Mouse (Mus musculus) adrenal gland, adult 8-10 months (tissue): ENCODE results near the gene Grin2d. TPM values are rescaled to one million over a fixed set of nuclear protein-coding genes. Genes with fewer than 3 reads are reported as not detected.

Source experiments
- DNase-seq: peaks from one replicate; pipeline ENCODE4 v3.0.0; 2022
- total RNA-seq, 4 experiments: library from RNA; stranded (reverse); gene quantifications; 2 replicates each; pipeline ENCODE4 v1.2.4; 2022

The Grin2d gene
- total RNA-seq, 4 experiments from 2014 or later = 0.78 to 1.4 (median 1.2) TPM

DNA sequence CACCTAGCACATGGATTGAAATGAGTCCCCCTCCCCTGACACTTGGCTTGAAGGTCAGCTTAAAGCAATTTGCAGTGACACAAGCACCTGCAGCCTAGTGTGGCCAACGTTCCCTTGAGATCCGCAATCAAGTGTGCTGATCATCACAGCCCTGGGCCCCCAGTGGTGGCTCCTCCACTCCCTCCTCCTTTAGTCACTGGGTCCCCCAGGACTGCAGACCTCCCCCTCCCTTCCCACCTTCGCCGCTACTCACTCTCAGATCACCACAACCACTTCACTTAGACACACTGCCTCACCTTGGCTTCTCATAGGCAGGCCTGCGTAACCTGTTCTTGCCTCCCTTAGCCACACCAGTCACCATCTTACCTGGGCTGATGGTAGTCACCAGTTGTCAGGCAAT is 72.2 kb downstream of the Grin2d start:
- DNase-seq = no peak

DNA sequence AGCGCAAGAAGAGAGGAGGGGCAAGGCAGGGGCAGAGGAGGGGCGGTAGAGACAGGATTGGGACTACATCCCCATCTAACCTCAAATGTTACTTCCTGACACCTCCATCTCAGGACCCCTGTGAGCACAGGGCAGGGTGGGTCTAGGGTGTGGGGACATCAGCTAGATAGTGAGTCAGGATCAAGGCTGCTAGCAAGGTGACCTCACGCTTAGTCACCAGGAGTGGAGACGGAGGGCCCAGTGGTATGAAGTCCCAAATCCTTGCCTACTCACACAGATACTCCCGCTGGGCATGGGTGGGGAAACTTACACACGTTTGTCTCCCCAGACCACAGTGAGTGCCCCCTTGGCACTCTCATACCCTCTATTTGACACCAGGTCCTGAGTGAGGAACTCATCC is 75.6 kb downstream of the Grin2d start:
- DNase-seq = no peak

DNA sequence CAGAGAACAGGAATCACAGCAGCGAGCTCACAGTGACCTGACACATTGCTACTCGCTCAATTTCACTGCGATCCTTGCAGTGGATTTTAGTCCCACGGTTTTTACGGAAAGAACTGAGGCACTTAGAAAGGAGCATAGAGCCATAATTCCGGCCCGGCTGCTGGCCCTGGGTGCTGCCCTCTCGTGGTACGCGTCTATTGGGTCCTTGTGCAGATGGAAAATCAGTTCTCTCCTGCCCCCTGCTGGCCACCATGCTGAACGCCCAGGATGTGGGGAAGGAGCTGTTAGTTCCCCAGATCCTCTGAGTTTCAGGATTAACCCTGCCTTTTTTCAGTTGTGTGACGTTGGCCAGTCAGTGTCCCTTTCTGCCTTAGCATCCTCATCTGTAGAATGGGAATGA is 76.8 kb downstream of the Grin2d start:
- peak; percentile 83 for DNase-seq

DNA sequence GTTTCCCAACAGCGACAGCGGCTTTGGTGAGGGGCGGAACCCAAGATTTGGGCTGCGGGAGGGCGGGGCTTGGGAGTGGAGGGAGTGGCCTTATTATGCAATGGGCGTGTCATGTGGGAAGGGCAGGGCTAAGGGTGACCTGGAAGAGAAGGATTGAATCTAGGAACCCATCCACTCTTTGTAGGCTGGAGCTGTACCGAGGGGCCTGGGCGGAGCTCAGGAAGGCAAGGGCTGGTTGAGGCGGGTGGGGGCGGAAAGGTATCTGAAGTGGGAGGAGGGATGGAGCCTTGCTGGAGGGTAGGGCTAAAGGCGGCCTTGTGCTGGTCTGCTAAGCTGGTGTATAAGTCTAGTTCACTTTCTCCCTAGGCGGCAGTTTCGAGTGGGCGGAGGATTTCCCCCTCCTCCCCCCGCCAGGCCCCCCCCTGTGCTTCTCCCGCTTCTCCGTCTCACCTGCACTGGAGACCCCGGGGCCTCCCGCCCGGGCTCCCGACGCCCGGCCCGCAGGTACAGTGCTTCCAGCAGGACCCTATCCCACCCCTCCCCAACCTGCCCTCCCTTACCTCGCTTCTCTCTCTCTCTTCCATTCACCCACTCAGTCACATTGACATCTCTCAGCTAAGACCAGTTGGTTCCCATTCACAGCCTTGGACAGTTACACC is 77.5 kb downstream of the Grin2d start:
- no peak for DNase-seq

DNA sequence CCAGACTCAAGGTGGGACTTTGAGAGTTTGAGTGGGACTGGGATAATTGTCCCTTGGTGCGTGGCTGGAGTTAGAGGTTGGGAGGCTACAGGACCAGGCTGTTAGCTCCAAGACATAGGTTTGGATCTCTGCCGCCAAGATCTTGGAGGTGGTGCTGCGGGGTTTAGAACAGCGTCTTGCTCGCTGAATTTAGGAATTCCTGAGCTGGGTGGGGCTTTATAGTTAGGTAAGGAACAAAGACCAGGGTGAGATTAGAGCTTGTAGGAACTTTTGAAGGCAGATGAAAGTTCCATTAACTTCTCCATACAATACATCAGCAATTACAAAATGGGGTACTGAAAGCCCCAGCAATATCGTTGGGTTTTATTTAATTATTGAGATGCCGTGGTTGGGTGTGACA is 78.2 kb downstream of the Grin2d start:
- DNase-seq = no peak

DNA sequence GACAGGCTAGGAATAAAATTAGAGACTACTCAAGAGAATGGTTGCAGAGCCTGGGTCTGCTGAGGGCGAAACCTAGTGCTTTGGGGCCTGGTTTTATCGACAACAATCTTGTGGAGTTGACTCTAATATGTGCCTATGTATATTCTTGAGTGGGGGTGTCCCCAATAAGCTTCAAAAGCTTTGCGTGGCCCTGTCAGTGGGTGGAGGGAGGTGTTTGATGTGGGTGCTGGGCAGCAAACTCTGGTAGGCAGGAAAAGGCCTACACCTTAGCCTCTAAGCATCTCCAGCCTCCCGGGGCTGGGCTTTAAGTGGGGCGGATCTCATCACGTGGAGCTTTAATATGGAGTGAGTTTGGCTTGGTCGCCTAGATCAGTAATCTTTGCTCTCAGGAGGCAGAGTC is 79.2 kb downstream of the Grin2d start:
- no peak for DNase-seq

DNA sequence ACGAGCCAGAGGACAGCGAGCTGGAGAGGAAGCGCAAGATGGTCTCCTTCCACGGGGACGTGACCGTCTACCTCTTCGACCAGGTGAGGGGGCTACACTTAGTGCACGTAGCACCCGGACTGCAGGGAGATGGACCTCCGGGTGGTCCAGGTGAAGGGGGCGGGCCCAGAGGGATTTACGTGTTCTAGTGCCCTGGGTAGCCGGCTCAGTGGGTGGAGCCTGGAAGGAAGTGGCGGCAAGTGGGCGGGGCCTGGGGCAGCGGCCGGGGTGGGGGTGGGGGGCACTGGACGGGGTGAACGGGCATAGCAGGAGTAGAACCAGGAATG is 79.7 kb downstream of the Grin2d start:
- no peak for DNase-seq

DNA sequence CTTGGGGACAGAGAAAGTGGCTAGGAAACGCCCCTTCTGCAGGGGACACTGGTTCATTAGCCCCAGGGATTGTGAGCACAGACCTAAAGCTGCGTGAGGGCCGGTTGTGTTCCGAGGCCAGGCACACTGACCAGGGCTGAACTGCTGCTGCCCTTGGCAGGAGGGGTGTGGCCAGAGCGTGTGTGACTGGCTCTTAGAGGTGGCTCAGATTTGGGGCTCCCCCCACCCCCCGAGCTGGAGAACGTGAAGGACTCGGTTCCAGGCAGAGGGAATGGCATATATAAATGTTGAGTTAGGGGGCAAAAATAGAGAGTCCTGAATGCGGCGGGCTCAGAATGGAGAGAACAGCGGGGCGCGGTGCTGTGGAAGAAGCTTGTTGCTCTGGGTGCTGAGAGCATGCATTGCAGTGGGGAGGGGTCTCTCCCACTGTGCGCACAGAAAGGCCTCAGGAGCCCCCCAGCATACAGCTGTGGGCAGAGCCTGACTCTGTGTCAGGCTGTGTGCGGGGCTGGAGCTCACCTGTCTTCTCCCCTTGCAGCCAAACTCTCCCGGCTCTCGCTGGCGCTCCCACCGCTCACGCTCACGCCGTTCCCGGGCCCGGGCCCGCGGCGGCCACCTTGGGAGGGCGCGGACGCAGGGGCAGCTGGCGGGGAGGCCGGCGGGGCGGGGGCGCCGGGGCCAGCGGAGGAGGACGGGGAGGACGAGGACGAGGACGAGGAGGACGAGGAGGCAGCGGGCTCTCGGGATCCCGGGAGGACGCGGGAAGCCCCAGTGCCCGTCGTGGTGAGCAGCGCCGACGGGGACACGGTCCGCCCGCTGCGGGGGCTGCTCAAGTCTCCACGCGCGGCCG is 80.3 kb downstream of the Grin2d start:
- DNase-seq = no peak

DNA sequence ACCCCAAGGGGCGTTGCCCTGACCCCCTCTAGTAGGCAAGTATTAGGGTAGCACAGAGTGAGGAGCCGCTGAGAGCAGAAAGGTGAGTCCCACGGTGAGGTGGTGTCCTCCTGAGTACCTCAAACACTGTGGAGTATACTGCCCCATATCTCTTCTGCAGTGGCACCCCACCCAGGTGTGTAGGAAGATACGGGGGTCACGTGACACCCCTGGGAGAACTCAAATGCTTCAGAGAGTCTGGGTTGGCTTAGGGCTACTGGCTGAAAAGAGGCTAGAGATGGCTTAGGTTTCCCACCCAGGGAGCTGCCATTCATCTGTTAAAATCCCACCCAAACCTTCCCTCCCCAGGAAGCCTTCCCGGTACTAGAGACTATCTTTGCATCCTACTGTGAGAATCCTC is 81.2 kb downstream of the Grin2d start:
- DNase-seq = no peak

DNA sequence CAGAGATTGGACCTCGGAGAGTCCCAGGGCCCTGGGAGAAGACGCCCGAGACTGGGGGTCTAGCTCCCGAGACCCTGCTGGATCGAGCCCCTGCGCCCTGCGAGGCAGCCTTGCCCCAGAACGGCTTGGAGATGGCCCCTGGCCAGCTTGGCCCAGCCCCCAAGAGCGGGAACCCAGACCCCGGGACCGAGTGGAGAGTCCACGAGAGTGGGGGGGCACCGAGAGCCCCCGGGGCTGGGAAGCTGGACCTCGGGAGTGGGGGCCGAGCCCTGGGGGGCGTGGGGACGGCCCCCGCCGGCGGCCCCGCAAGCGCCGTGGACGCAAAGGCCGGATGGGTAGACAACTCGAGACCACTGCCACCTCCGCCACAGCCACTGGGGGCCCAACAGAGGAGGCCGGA is 83.2 kb downstream of the Grin2d start:
- DNase-seq = no peak

DNA sequence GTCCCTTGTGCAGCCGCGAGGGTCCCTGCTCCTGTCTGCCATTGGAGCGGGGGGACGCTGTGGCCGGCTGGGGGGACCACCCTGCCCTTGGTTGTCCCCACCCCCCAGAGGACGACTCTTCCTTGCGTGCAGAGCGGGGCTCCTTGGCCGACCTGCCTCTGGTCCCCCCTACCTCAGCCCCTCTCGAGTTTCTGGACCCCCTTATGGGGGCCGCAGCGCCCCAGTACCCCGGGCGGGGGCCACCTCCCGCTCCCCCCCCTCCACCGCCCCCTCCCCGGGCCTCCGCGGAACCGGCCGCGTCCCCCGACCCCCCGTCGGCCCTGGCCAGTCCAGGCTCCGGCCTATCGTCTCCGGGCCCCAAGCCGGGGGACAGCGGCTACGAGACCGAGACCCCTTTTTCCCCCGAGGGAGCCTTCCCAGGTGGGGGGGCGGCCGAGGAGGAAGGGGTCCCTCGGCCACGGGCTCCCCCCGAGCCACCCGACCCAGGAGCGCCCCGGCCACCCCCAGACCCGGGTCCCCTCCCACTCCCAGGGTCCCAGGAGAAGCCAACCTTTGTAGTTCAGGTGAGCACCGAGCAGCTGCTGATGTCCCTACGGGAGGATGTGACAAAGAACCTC is 84.1 kb downstream of the Grin2d start:
- DNase-seq = no peak

DNA sequence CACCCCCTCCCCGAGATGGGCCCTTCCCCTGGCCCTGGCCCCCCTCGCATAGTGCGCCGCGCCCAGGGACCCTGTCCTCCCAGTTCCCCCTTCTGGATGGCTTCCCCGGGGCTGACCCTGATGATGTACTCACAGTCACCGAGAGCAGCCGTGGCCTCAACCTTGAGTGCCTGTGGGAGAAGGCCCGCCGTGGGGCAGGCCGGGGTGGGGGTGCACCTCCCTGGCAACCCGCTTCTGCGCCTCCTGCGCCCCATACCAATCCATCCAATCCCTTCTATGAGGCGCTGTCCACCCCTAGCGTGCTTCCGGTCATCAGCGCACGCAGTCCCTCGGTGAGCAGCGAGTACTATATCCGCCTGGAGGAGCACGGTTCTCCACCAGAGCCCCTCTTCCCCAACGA is 84.9 kb downstream of the Grin2d start:
- no peak for DNase-seq

DNA sequence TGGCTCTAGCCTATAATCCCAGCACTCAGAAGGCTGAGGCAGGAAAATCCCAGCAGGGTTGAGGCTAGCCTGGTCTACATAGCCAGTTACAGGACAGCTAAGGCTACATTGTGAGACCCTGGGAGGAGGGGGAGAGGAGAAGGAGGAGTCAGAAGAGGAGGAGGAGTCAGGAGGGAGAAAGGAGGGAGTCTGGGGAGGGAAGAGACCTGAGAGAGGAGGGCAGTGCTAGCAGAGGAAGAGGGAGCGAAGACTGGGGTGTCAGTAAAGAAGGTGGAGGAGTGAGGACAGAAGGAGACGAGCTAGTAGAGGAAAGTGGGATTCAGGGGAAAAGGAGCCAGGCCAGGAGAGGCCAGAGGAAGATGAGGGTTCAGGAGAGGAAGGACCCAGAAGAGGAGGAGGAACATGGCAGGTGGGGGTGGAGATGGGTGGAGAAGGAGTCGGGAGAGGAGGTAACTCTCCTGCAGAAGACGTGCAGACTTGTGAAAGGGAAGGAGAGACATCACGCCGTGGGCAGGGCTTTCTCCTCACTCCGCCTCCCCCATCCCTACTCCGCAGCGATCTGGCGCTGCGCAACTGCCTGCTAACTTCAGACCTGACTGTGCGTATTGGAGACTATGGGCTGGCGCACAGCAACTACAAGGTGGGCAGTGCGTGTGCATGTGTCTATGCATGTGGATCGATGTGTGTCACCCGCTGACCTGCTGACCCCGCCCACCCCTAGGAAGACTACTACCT is 86.3 kb downstream of the Grin2d start:
- no peak for DNase-seq

DNA sequence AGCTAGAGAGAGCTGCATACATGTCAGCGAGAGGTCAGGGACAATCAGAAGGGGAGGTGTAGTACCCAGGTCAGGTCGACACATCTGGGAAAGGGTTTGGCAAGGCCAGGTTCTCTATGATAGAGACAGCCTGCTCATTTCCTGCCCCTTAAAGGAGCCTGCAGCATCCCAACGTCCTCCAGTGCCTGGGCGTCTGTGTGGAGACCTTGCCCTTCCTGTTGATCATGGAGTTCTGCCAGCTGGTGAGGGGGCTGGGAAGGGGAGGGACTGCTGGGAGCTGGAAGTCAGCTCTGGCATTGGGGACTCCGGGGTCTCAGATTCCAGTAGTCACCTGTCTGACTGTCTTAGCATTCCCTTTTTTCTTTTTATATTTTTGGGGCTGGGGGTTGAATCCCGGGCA is 87.5 kb downstream of the Grin2d start:
- DNase-seq = no peak

DNA sequence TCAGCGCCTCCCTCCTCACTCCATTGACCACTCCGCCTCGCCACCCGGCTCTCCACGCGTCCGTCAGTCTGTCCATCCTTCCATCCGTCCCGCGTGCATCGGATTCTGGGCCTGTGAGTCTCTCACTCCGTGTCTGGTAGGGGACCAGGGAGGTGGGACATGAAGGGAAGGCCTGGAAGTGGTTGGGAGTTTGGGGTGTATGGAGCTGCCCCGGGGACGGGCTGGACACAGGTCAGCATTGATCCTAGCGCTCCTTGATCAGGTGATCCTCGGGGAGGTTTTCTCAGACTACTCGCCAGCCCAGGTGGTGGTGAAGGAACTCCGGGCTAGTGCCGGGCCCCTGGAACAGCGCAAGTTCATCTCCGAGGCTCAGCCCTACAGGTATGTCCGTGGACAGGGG is 90.5 kb downstream of the Grin2d start:
- DNase-seq = no peak

DNA sequence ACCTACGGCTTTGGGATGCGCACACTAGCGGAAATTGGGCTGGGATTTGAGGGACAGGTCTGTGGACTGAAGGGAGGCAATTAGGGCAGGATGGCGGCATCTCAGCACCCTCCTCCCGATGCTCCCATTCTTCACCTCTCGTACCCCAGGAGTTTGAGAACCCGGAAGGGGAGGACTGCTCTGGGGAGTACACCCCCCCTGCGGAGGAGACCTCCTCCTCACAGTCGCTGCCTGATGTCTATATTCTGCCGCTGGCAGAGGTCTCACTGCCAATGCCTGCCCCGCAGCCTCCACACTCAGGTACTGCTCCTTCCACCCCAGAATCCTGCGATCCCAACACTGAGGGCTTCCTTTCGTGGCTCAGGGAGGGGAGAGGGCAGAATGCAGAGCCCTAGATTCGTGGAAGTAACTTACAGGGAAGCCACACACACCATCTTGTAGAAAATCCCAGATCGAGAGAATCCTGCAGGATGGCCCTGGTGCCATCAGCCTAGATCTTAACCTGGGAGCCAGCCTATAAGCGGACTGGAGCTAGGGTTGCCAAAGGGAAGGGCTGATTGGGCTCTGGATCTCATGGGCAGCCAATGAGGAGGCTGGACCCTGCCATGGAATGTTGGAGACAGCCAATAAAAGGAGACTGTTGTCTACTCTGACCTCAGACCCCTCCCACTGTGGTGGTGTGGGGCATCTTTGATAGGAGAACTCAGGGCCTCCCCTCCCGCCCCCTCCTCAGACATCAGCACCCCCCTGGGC is 91.3 kb downstream of the Grin2d start:
- no peak for DNase-seq

DNA sequence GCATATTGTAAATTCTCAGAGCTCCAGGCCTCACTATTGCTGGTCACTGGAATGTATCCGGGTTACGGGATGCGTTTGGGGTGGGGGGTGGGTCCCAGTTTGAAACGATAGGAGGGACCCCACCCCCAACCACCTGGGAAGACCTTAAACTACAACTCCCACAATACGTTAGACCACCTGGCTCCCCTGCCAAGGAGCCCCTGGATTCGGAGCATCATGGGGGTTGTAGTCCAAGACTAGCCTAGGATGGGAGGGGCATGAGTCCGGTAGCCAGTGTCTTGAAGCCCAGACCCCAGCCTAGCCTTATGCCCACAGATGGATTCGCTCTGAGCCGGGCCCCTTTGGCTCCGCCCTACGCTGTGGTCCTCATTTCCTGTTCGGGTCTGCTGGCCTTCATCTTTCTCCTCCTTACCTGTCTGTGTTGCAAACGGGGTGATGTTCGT is 92.0 kb downstream of the Grin2d start:
- DNase-seq = no peak

DNA sequence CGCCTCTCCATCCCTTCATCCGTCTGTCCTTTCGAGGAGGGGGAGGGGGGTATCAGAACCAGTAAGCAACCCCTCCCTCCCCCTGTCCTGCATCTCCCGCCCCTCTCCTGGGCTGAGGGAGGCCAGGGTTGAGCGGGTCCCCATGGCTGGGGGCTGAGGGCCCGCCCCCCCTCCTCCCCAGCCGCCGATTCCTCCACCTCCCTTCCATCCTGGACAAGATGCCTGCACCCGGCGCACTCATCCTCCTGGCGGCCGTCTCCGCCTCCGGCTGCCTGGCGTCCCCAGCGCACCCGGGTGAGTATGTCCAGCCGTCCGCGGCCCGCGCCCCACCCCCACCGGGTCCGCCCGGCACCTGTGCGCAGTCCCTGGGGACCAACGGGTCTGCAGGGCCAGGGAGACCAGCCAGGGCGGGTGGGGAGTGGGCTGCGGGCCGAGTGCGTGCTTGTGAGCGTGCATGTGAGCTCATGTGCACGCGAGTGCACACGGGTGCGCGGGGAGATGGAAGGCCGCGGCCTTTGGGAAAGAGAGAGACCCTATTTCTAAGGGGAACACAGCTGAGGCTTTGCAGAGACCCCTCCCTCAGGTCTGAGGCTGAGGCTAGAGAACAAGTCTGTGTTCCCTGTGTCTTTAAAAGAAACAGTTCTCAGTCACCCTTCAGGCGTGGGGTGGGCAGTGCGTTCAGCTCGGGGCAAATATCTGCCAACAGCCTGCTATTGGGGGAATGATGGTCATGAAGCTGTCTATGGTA is 92.6 kb downstream of the Grin2d start:
- no peak for DNase-seq

DNA sequence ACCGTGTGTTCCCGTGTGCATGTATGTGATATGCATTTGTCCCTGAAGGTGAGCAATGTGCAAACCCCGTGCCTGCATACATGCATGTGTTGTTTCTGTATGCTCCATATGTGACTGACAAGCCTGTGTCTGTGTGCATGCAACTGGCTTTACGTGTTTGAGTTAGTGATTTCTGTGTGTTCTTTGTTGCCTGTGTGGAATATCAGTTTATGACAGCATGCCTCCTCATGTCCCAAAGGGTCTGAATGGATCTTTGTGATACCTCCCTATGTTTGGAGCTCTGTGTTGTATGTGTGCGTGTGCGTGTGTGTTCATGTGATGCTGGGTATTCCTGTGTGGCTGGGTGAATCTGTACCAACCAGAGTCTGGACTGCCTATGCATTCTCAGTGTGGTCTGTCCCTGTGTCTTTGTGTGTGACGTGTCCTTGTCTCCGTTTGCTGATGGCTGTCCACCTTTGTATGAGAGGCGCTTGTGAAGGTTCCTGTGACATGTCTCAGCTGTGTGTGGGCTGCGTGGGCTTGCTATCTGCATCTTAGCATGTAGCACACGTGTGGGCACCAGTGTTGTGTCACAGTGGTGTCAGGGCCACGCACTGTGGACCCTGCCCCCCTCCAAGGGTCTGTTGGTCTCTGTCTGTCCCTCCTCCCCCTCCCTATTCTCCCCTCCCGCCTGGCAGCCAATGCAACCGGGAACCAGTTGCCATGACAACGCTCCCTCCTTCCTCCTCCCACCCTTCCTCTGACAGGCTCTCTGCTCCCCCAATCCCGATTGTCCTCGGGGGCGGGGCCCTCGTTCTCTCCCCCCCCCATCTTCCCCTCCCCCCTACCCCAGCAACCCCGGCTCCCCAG is 93.4 kb downstream of the Grin2d start, which contains the start of gene Sult2b1:
Gene Sult2b1 (minus strand): TSS at position 146 of the 849 bp plus-strand sequence.
- no peak for DNase-seq

DNA sequence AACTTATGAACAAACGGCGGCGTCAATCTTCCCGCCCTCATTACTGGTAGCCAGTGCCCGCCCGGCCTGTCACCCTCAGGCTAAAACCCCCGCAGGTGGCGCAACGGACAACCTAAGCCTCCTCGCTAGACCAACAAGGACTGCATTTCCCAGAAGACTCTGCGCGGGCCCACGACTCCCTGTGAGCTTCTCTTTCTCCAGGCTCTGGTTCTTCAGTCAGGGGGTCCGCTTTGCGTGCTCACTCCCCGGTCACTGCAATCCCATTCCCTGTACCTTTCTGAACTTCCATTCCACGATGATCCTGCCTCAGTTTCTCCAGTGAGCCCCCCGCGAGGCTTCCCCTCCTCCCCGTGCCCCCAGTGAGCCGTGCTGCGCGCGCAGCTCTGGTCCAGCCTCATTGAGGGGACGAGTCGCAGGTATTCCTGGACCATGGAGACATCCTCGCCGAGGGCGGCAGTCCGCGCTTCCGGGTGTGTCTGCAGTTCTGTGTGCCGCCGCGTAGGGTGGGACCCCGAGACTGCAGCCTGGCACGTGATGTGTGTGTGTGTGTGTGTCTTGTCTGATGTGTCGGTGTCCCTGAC is 94.6 kb downstream of the Grin2d start, which contains the start of gene Lmtk3:
Gene Lmtk3 (plus strand): TSS at position 228 of the 581 bp plus-strand sequence.
- DNase-seq = no peak
